Mouse (Mus musculus) heart, postnatal 0 days (tissue): ENCODE results near the gene Bri3.

Experiments
- CTCF ChIP-seq: IDR thresholded peaks from 2 replicates; pipeline ENCODE4 v1.5.1; 2016; ENCODE audit warnings: antibody characterized with exemption, control low read depth, low read depth
- EP300 ChIP-seq: IDR thresholded peaks from 2 replicates; pipeline ENCODE4 v1.6.1; 2016; ENCODE audit warnings: antibody characterized with exemption, low read depth

GRCm38 (mm10) chr5:144287267-144287820 lies 43.1 kb downstream of the Bri3 start:
- TF ChIP-seq CTCF (no peak), EP300 (no peak)
